Mouse (Mus musculus) ovary, postnatal 10 days (tissue): Measurements from ENCODE around the gene Il17ra.

Experiments
- DNase-seq: peaks from one replicate; pipeline ENCODE4 v3.0.0; 2022; ENCODE audit warnings: low spot score

The Il17ra gene

GRCm38 (mm10) chr6:120509975-120510374 is 46.9 kb downstream of the Il17ra start:
- no peak for DNase-seq

GRCm38 (mm10) chr6:120510425-120510824 is 47.4 kb downstream of the Il17ra start:
- no peak for DNase-seq

- DNase-seq, result no peak
These were observed 48.2 kb downstream of the Il17ra start for GRCm38 (mm10) chr6:120511212-120511611.

- DNase-seq, result no peak
These were observed 53.4 kb downstream of the Il17ra start for GRCm38 (mm10) chr6:120516422-120516821.

GRCm38 (mm10) chr6:120516879-120517278 is 53.8 kb downstream of the Il17ra start:
- no peak for DNase-seq

GRCm38 (mm10) chr6:120517311-120517710 is 54.3 kb downstream of the Il17ra start:
- DNase-seq, result no peak

GRCm38 (mm10) chr6:120519647-120520046 is 56.6 kb downstream of the Il17ra start:
- no peak for DNase-seq

- DNase-seq, result no peak
These were observed 61.7 kb downstream of the Il17ra start for GRCm38 (mm10) chr6:120524796-120525195.

GRCm38 (mm10) chr6:120529123-120529522 is 66.1 kb downstream of the Il17ra start:
- no peak for DNase-seq

GRCm38 (mm10) chr6:120531020-120531965 is 68.2 kb downstream of the Il17ra start, which contains the start of gene Hdhd5:
Gene Hdhd5, minus strand, starts transcription at chr6:120531319.
- DNase-seq, result peak; percentile 81

- no peak for DNase-seq
These were observed 69.5 kb downstream of the Il17ra start for GRCm38 (mm10) chr6:120532594-120532993.

- no peak for DNase-seq
These were observed 73.3 kb downstream of the Il17ra start for GRCm38 (mm10) chr6:120536337-120536736.
